Mouse (Mus musculus) frontal cortex, postnatal 14 days (tissue): ENCODE results near the gene Plekhn1.

ENCODE experiments used
- DNase-seq, 2 experiments: peaks; one replicate each; pipeline ENCODE4 v3.0.0; 2022; ENCODE audit warnings: low spot score in 2 of 2

Plekhn1 gene

GRCm38 (mm10) chr4:156234701-156235213 lies at the start of gene Plekhn1:
TSS of gene Plekhn1 (minus strand) at chr4:156234857.
- DNase-seq: peak in 1 of 2 experiments; percentile 58

GRCm38 (mm10) chr4:156255078-156255839 lies 20.6 kb upstream of the Plekhn1 start, which contains the start of gene Samd11:
TSS of gene Samd11 (minus strand) at chr4:156255657.
- DNase-seq: no peak

GRCm38 (mm10) chr4:156254361-156255077 lies 19.9 kb upstream of the Plekhn1 start:
- DNase-seq: no peak

GRCm38 (mm10) chr4:156253043-156253442 lies 18.4 kb upstream of the Plekhn1 start:
- DNase-seq: no peak

- no peak for DNase-seq
Observed at GRCm38 (mm10) chr4:156252619-156253018, 18.0 kb upstream of the Plekhn1 start.

- DNase-seq: no peak
Observed at GRCm38 (mm10) chr4:156252140-156252539, 17.5 kb upstream of the Plekhn1 start.

- no peak for DNase-seq
Observed at GRCm38 (mm10) chr4:156251081-156251480, 16.4 kb upstream of the Plekhn1 start.

GRCm38 (mm10) chr4:156249567-156249966 lies 14.9 kb upstream of the Plekhn1 start:
- no peak for DNase-seq

GRCm38 (mm10) chr4:156236651-156237447 lies 2.2 kb upstream of the Plekhn1 start:
- no peak for DNase-seq

- DNase-seq: peak; percentile 77 to 83
Observed at GRCm38 (mm10) chr4:156235808-156236533, 1.3 kb upstream of the Plekhn1 start, which contains the start of gene Noc2l. TSS of gene Noc2l (plus strand) at chr4:156236010.

GRCm38 (mm10) chr4:156235360-156235770 lies 708 bp upstream of the Plekhn1 start:
- no peak for DNase-seq

GRCm38 (mm10) chr4:156234021-156234501 lies 596 bp downstream of the Plekhn1 start:
- no peak for DNase-seq

- DNase-seq: no peak
Observed at GRCm38 (mm10) chr4:156228393-156229024, 6.1 kb downstream of the Plekhn1 start.

GRCm38 (mm10) chr4:156227752-156228392 lies 6.8 kb downstream of the Plekhn1 start:
- DNase-seq: no peak

GRCm38 (mm10) chr4:156224276-156224675 lies 10.4 kb downstream of the Plekhn1 start:
- DNase-seq: no peak

- DNase-seq: no peak
Observed at GRCm38 (mm10) chr4:156219936-156220335, 14.7 kb downstream of the Plekhn1 start.

GRCm38 (mm10) chr4:156217838-156218237 lies 16.8 kb downstream of the Plekhn1 start:
- no peak for DNase-seq

GRCm38 (mm10) chr4:156217022-156217669 lies 17.5 kb downstream of the Plekhn1 start:
- no peak for DNase-seq

GRCm38 (mm10) chr4:156216196-156216595 lies 18.5 kb downstream of the Plekhn1 start:
- DNase-seq: no peak
